Mouse (Mus musculus): ENCODE measurements around the gene Gm2a. TPM values are rescaled to one million over a fixed set of nuclear protein-coding genes. Genes with fewer than 3 reads are reported as not detected.

Gene Gm2a
- total and polyA plus RNA-seq, 2 experiments from 2014 or later, result 19.9 to 48.4 TPM

- H3K4me3 ChIP-seq (ENCODE audit: low read depth, low read length), result no peak overlapping the region
- no peaks in the 10 kb centered on the region for H3K36me3 ChIP-seq (ENCODE audit: insufficient read depth)
- TF ChIP-seq CTCF (IDR thresholded peaks at IDR 0.05; ENCODE audit: low read depth), result no peak
- H3K9me3 ChIP-seq (ENCODE audit: low read length), result no peaks in the 10 kb centered on the region
- no peaks in the 10 kb centered on the region for H3K27me3 ChIP-seq (ENCODE audit: insufficient read depth, low read length)
- 79% methylated on average over 4 of the region's 4 CpGs for WGBS
- no peak for ATAC-seq
- H3K27ac ChIP-seq (ENCODE audit: low read depth, low read length), result no peak overlapping the region
- H3K9ac ChIP-seq, result no peak overlapping the region
- DNase-seq, result no peak
- H3K4me1 ChIP-seq (ENCODE audit: insufficient read depth), result no peaks in the 10 kb centered on the region
- H3K4me2 ChIP-seq (ENCODE audit: low read depth), result no peak overlapping the region
These were observed 43.6 kb downstream of the Gm2a start for GRCm38 (mm10) chr11:55141502-55141901.

GRCm38 (mm10) chr11:55144011-55144410 lies 46.1 kb downstream of the Gm2a start:
- no peak for ATAC-seq
- Histone ChIP-seq H3K9me3 (ENCODE audit: low read length) (no peaks in the 10 kb centered on the region), H3K4me2 (ENCODE audit: low read depth) (no peak overlapping the region), H3K36me3 (ENCODE audit: insufficient read depth) (no peaks in the 10 kb centered on the region), H3K4me1 (ENCODE audit: insufficient read depth) (no peaks in the 10 kb centered on the region), H3K27ac (ENCODE audit: low read depth, low read length) (no peak overlapping the region), H3K9ac (no peak overlapping the region), H3K27me3 (ENCODE audit: insufficient read depth, low read length) (no peaks in the 10 kb centered on the region), H3K4me3 (ENCODE audit: low read depth, low read length) (no peak overlapping the region)
- WGBS, result 37% methylated on average over 5 of the region's 5 CpGs
- TF ChIP-seq CTCF (IDR thresholded peaks at IDR 0.05; ENCODE audit: low read depth), result no peak
- DNase-seq, result no peak

GRCm38 (mm10) chr11:55146855-55147254 lies 48.9 kb downstream of the Gm2a start:
- H3K9ac ChIP-seq, result no peak overlapping the region
- H3K9me3 ChIP-seq (ENCODE audit: low read length), result no peaks in the 10 kb centered on the region
- H3K27me3 ChIP-seq (ENCODE audit: insufficient read depth, low read length), result no peaks in the 10 kb centered on the region
- H3K36me3 ChIP-seq (ENCODE audit: insufficient read depth), result no peaks in the 10 kb centered on the region
- H3K4me1 ChIP-seq (ENCODE audit: insufficient read depth), result no peaks in the 10 kb centered on the region
- H3K4me3 ChIP-seq (ENCODE audit: low read depth, low read length), result no peak overlapping the region
- DNase-seq (no peak), ATAC-seq (no peak)
- WGBS, result 62% methylated on average over 1 of the region's 1 CpGs
- TF ChIP-seq CTCF (IDR thresholded peaks at IDR 0.05; ENCODE audit: low read depth), result no peak
- no peak overlapping the region for H3K4me2 ChIP-seq (ENCODE audit: low read depth)
- no peak overlapping the region for H3K27ac ChIP-seq (ENCODE audit: low read depth, low read length)

GRCm38 (mm10) chr11:55147423-55147822 lies 49.5 kb downstream of the Gm2a start:
- no peak for ATAC-seq
- H3K27me3 ChIP-seq (ENCODE audit: insufficient read depth, low read length), result no peaks in the 10 kb centered on the region
- no peaks in the 10 kb centered on the region for H3K4me1 ChIP-seq (ENCODE audit: insufficient read depth)
- H3K4me2 ChIP-seq (ENCODE audit: low read depth), result no peak overlapping the region
- no peak for TF ChIP-seq CTCF (IDR thresholded peaks at IDR 0.05; ENCODE audit: low read depth)
- no peak for DNase-seq
- no peak overlapping the region for H3K4me3 ChIP-seq (ENCODE audit: low read depth, low read length)
- H3K9me3 ChIP-seq (ENCODE audit: low read length), result no peaks in the 10 kb centered on the region
- WGBS, result 55% methylated on average over 6 of the region's 6 CpGs
- H3K27ac ChIP-seq (ENCODE audit: low read depth, low read length), result no peak overlapping the region
- H3K36me3 ChIP-seq (ENCODE audit: insufficient read depth), result no peaks in the 10 kb centered on the region
- no peak overlapping the region for H3K9ac ChIP-seq

- no peaks in the 10 kb centered on the region for H3K27me3 ChIP-seq (ENCODE audit: insufficient read depth, low read length)
- no peaks in the 10 kb centered on the region for H3K9me3 ChIP-seq (ENCODE audit: low read length)
- 89% methylated on average over 4 of the region's 4 CpGs for WGBS
- H3K36me3 ChIP-seq (ENCODE audit: insufficient read depth), result no peaks in the 10 kb centered on the region
- H3K4me3 ChIP-seq (ENCODE audit: low read depth, low read length), result no peak overlapping the region
- no peaks in the 10 kb centered on the region for H3K4me1 ChIP-seq (ENCODE audit: insufficient read depth)
- no peak overlapping the region for H3K9ac ChIP-seq
- DNase-seq, result no peak
- no peak for TF ChIP-seq CTCF (IDR thresholded peaks at IDR 0.05; ENCODE audit: low read depth)
- H3K4me2 ChIP-seq (ENCODE audit: low read depth), result no peak overlapping the region
- no peak overlapping the region for H3K27ac ChIP-seq (ENCODE audit: low read depth, low read length)
- no peak for ATAC-seq
These were observed 50.5 kb downstream of the Gm2a start for GRCm38 (mm10) chr11:55148461-55148860.

- no peaks in the 10 kb centered on the region for H3K36me3 ChIP-seq (ENCODE audit: insufficient read depth)
- H3K4me2 ChIP-seq (ENCODE audit: low read depth), result no peak within 1 kb of the TSS
- H3K4me3 ChIP-seq (ENCODE audit: low read depth, low read length), result no peak within 1 kb of the TSS
- no peak for DNase-seq
- 84% methylated on average over 3 of the region's 3 CpGs for WGBS
- no peak for ATAC-seq
- H3K4me1 ChIP-seq (ENCODE audit: insufficient read depth), result no peaks in the 10 kb centered on the region
- H3K9me3 ChIP-seq (ENCODE audit: low read length), result no peaks in the 10 kb centered on the region
- no peak for TF ChIP-seq CTCF (IDR thresholded peaks at IDR 0.05; ENCODE audit: low read depth)
- H3K9ac ChIP-seq, result no peak within 1 kb of the TSS
- H3K27me3 ChIP-seq (ENCODE audit: insufficient read depth, low read length), result no peaks in the 10 kb centered on the region
- H3K27ac ChIP-seq (ENCODE audit: low read depth, low read length), result no peak within 1 kb of the TSS
These were observed 53.7 kb downstream of the Gm2a start, which contains the start of gene Slc36a3 for GRCm38 (mm10) chr11:55151608-55152007. Slc36a3 (minus strand) TSS chr11:55151708.

GRCm38 (mm10) chr11:55154398-55155069 lies 56.6 kb downstream of the Gm2a start:
- Histone ChIP-seq H3K27ac (ENCODE audit: low read depth, low read length) (no peak overlapping the region), H3K27me3 (ENCODE audit: insufficient read depth, low read length) (no peaks in the 10 kb centered on the region), H3K4me2 (ENCODE audit: low read depth) (no peak overlapping the region), H3K9me3 (ENCODE audit: low read length) (no peaks in the 10 kb centered on the region), H3K9ac (no peak overlapping the region), H3K4me1 (ENCODE audit: insufficient read depth) (no peaks in the 10 kb centered on the region), H3K4me3 (ENCODE audit: low read depth, low read length) (no peak overlapping the region), H3K36me3 (ENCODE audit: insufficient read depth) (no peaks in the 10 kb centered on the region)
- WGBS, result 56% methylated on average over 3 of the region's 3 CpGs
- no peak for TF ChIP-seq CTCF (IDR thresholded peaks at IDR 0.05; ENCODE audit: low read depth)
- DNase-seq (no peak), ATAC-seq (no peak)
